Comparison of ENCODE assay signal across 18 mouse cellular contexts in the genomic region with DNA sequence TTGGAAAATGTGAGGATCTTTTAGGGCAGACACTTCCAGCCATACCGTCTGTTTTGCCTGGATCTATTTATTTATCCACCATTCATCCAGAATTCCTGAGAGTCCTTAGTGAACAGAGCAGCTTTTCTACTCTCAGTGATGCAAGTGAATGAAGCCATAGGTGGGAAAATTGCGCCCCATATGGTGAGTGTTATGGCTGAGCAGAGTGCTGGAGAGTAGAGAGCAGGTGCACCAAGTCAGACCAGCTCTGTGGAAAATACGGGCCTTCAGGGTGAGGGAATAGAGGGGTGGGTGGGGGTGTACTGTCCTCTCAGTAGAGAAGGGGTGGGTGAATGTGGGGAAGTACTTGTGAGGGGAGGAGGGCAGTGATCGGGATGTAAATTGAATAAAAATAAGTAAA.
"Had no signal": no experiment of that assay in that cellular context is flagged by ENCODE, and none has a peak within 500 bp of the region (broad histone marks: within the 10 kb centered on the region; RNA-seq: fewer than 3 reads in every experiment).

No protein-coding gene starts in this region.

- H3K4me2 ChIP-seq: lung, embryonic 15.5 days; midbrain, embryonic 11.5 days; midbrain, embryonic 13.5 days; midbrain, embryonic 15.5 days; neural tube, embryonic 13.5 days; stomach, embryonic 15.5 days had no signal

- H3K9me3 ChIP-seq: lung, embryonic 15.5 days; megakaryocyte, embryonic 14.5 days; midbrain, embryonic 13.5 days; midbrain, embryonic 15.5 days; neural tube, embryonic 13.5 days; stomach, embryonic 15.5 days had no signal

- H3K9ac ChIP-seq: liver, postnatal 0 days; lung, embryonic 15.5 days; midbrain, embryonic 13.5 days; midbrain, embryonic 15.5 days; neural tube, embryonic 13.5 days; stomach, embryonic 15.5 days had no signal

- ATAC-seq: liver, postnatal 0 days; lung, postnatal 0 days; midbrain, embryonic 13.5 days; midbrain, embryonic 15.5 days had no signal

- H3K36me3 ChIP-seq: lung, embryonic 15.5 days; midbrain, embryonic 13.5 days; midbrain, embryonic 15.5 days; neural tube, embryonic 13.5 days; stomach, embryonic 15.5 days had no signal

- H3K27ac ChIP-seq: lung, embryonic 15.5 days; macrophage; midbrain, embryonic 13.5 days; midbrain, embryonic 15.5 days; neural tube, embryonic 13.5 days; stomach, embryonic 15.5 days; stomach, postnatal 0 days had no signal

- H3K27me3 ChIP-seq: lung, embryonic 15.5 days; megakaryocyte, embryonic 14.5 days; midbrain, embryonic 13.5 days; midbrain, embryonic 15.5 days; neural tube, embryonic 13.5 days; stomach, embryonic 15.5 days had no signal

- DNase-seq: liver, postnatal 0 days; lung, adult 2 months; lung, postnatal 14 days; lung, postnatal 36 days; right cerebral cortex, postnatal 14 days; thymus, adult 2 months; thymus, postnatal 25 days; thymus, postnatal 4 days had no signal

- H3K4me3 ChIP-seq: lung, embryonic 15.5 days; megakaryocyte, embryonic 14.5 days; midbrain, embryonic 13.5 days; midbrain, embryonic 15.5 days; neural tube, embryonic 13.5 days; stomach, embryonic 15.5 days had no signal

- H3K4me1 ChIP-seq: lung, embryonic 15.5 days; megakaryocyte, embryonic 14.5 days; midbrain, embryonic 13.5 days; midbrain, embryonic 15.5 days; neural tube, embryonic 13.5 days; stomach, embryonic 15.5 days had no signal
